36 mouse cellular contexts compared by ENCODE assay signal in the genomic region with DNA sequence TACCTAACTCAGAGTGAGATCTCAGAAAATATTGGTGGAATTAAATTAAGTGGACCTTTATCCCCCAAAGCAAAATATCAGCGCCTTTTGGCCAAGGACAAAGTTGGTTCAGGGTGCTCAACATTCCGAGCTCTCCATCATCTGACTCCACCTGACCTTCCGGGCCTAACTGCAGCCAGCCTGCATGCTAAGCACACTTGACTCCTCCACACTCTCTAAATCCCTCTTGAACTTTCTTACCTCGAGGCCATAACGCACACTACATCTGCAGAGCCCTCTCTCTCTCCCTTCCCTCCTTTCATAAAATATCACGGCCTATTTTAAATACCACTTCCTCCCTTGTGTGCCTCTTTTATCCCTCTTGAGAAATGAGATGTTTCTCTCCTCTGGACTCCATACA.
"Had no signal": no experiment of that assay in that cellular context is flagged by ENCODE, and none has a peak within 500 bp of the region (broad histone marks: within the 10 kb centered on the region; RNA-seq: fewer than 3 reads in every experiment).

No protein-coding gene starts in this region.

- H3K36me3 ChIP-seq: heart, embryonic 10.5 days; heart, embryonic 12.5 days; heart, embryonic 13.5 days; heart, embryonic 15.5 days; hindbrain, embryonic 10.5 days; hindbrain, embryonic 12.5 days; hindbrain, embryonic 13.5 days; hindbrain, embryonic 15.5 days; intestine, embryonic 15.5 days; kidney, embryonic 15.5 days had no signal

- H3K9ac ChIP-seq: heart, embryonic 12.5 days; heart, embryonic 13.5 days; heart, embryonic 15.5 days; hindbrain, embryonic 12.5 days; hindbrain, embryonic 13.5 days; hindbrain, embryonic 14.5 days; hindbrain, embryonic 15.5 days; intestine, embryonic 15.5 days; kidney, embryonic 15.5 days had no signal

- H3K9me3 ChIP-seq: heart, embryonic 10.5 days; heart, embryonic 12.5 days; heart, embryonic 13.5 days; heart, embryonic 15.5 days; hindbrain, embryonic 10.5 days; hindbrain, embryonic 12.5 days; hindbrain, embryonic 13.5 days; hindbrain, embryonic 15.5 days; intestine, embryonic 15.5 days; kidney, embryonic 15.5 days had no signal

- DNase-seq: heart, adult 18-20 months; heart, adult 2 months; heart, postnatal 10 days; heart, postnatal 14 days; heart, postnatal 36 days; heart, postnatal 4 days; kidney, adult 11 months; kidney, adult 18-20 months; kidney, adult 2 months; kidney, adult 8-10 months; kidney, adult 9 months; kidney, postnatal 10 days; kidney, postnatal 14 days; kidney, postnatal 25 days; kidney, postnatal 36 days; kidney, postnatal 4 days; layer of hippocampus, adult 9-11 months had no signal

- H3K4me3 ChIP-seq: heart, adult 2 months; heart, embryonic 10.5 days; heart, embryonic 12.5 days; heart, embryonic 13.5 days; heart, embryonic 15.5 days; hindbrain, embryonic 10.5 days; hindbrain, embryonic 12.5 days; hindbrain, embryonic 13.5 days; hindbrain, embryonic 15.5 days; intestine, embryonic 15.5 days; kidney, embryonic 15.5 days; layer of hippocampus, adult 2 months had no signal

- H3K4me1 ChIP-seq: heart, embryonic 10.5 days; heart, embryonic 12.5 days; heart, embryonic 13.5 days; heart, embryonic 15.5 days; hindbrain, embryonic 12.5 days; hindbrain, embryonic 13.5 days; hindbrain, embryonic 15.5 days; intestine, embryonic 15.5 days; kidney, embryonic 15.5 days had no signal

- H3K4me2 ChIP-seq: heart, embryonic 11.5 days; heart, embryonic 12.5 days; heart, embryonic 13.5 days; heart, embryonic 15.5 days; hindbrain, embryonic 12.5 days; hindbrain, embryonic 13.5 days; hindbrain, embryonic 14.5 days; hindbrain, embryonic 15.5 days; intestine, embryonic 15.5 days; kidney, embryonic 15.5 days had no signal

- H3K27me3 ChIP-seq: heart, embryonic 12.5 days; heart, embryonic 13.5 days; heart, embryonic 15.5 days; hindbrain, embryonic 12.5 days; hindbrain, embryonic 13.5 days; hindbrain, embryonic 15.5 days; intestine, embryonic 15.5 days; kidney, embryonic 15.5 days had no signal

- ATAC-seq: hindbrain, embryonic 16.5 days; hindbrain, postnatal 0 days; inflammation-experienced regulatory T-cells, adult 6 months; intestine, embryonic 15.5 days; intestine, embryonic 16.5 days; intestine, postnatal 0 days had no signal

- H3K27ac ChIP-seq: heart, adult 2 months; heart, embryonic 10.5 days; heart, embryonic 13.5 days; heart, embryonic 15.5 days; hindbrain, embryonic 10.5 days; hindbrain, embryonic 12.5 days; hindbrain, embryonic 13.5 days; hindbrain, embryonic 14.5 days; hindbrain, embryonic 15.5 days; hindbrain, postnatal 0 days; intestine, embryonic 15.5 days; kidney, embryonic 15.5 days; kidney, postnatal 0 days; layer of hippocampus, adult 2 months had no signal
